In the genomic region with DNA sequence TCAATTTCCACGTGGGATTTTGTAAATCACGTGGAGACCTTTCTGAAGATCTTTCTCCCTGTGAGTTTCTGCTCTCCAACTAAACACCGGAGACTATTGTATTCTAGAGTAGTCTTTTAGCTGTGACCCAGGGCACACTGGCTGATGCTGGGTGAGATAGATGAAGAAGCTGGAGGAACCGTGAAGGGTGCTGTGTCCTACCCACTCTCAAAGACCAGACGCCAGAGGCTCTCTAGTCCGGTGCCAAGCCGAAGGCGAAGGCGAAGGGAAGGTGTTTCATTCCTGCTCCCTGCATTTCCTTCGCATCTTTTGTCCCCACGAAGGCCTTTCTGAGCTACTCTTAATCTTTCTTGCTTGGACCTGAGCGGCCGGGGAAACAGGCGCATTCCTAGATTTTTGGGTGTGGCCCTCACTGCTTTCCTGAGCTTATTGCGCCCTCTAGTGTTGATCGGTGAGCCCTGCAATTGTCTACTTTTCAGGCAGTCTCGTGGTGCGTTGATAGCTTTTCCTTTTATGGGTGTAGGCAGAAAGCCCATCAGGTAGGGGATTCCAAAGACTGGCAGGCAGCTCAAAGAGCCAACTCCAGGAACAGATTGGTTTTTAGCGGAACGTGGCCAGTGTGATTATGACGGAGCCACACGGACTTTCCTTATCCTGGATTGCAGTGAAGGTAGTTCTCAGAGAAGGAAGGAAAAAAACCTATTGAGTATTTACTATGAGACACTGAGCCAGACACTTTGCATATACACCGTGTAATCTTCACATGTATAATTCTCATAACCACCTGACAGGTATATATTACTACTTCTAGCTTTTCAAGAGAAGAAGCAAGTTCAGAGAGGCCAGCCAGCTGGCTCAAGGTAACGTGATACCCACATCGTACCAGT, we compare ENCODE assay signal across 8 mouse cellular contexts. TPM values are rescaled to one million over a fixed set of nuclear protein-coding genes. Genes with fewer than 3 reads are reported as not detected.
DNase-seq lines count a peak whose midpoint lies in the region; ATAC-seq lines count a peak whose summit lies in the region.

No protein-coding gene starts in this region.

- 11% methylated on average over 25 of the region's 25 CpGs for WGBS in intestine, embryonic 15.5 days
- WGBS in midbrain, embryonic 10.5 days, result 20% methylated on average over 25 of the region's 25 CpGs

- peak; percentile 76 to 82 for DNase-seq in adrenal gland, adult 18-20 months (ENCODE audit: low spot score in 2 of 2)
- DNase-seq in embryo, embryonic 10.5 days (ENCODE audit: low spot score), result peak; percentile 95
- peak; percentile 72 to 73 for DNase-seq in gastrocnemius, postnatal 36 days
- DNase-seq in left cerebral cortex, postnatal 36 days (ENCODE audit: low spot score in 2 of 2), result peak; percentile 84 to 89
- DNase-seq in midbrain, embryonic 10.5 days (ENCODE audit: low spot score), result peak; percentile 85
- DNase-seq in right cerebral cortex, postnatal 36 days (ENCODE audit: low spot score in 2 of 2), result peak; percentile 71 to 78
- DNase-seq in yolk sac, embryonic 10.5 days (ENCODE audit: low spot score), result peak; percentile 76

- peak overlapping the region; percentile 30 for H3K4me3 ChIP-seq in intestine, embryonic 15.5 days (replicated peaks)
- H3K4me3 ChIP-seq in midbrain, embryonic 10.5 days, result peak overlapping the region; percentile 34

- peak; percentile 73 for ATAC-seq in intestine, embryonic 15.5 days

- H3K4me2 ChIP-seq in intestine, embryonic 15.5 days (replicated peaks), result peak overlapping the region; percentile 77

- 0 out of 2 replicates have a peak, but pooled peaks cover 3% of the 10 kb centered on the region for H3K27me3 ChIP-seq in intestine, embryonic 15.5 days (replicated peaks)
- H3K27me3 ChIP-seq in midbrain, embryonic 10.5 days (ENCODE audit: low read depth, poor library complexity, severe bottlenecking), result peaks cover 29% of the 10 kb centered on the region

- H3K9me3 ChIP-seq in intestine, embryonic 15.5 days, result no peaks in the 10 kb centered on the region
- no peaks in the 10 kb centered on the region for H3K9me3 ChIP-seq in midbrain, embryonic 10.5 days (replicated peaks)

- peak overlapping the region; percentile 39 for H3K9ac ChIP-seq in intestine, embryonic 15.5 days

- no peak overlapping the region for H3K27ac ChIP-seq in intestine, embryonic 15.5 days
- H3K27ac ChIP-seq in midbrain, embryonic 10.5 days (replicated peaks), result no peak overlapping the region

- intact Hi-C loops in gastrocnemius, postnatal 36 days (cut with DNase I), result loop anchor here (1.0 to 10.0 kb wide), 3 partner anchors 67 to 347 kb away; a partner anchor contains a TSS
- intact Hi-C loops in left cerebral cortex, postnatal 36 days (cut with DNase I), result loop anchor here (1.0 to 5.0 kb wide), 4 partner anchors 67 to 347 kb away; no protein-coding TSS in a partner anchor

- H3K36me3 ChIP-seq in intestine, embryonic 15.5 days, result no peaks in the 10 kb centered on the region
- H3K36me3 ChIP-seq in midbrain, embryonic 10.5 days, result no peaks in the 10 kb centered on the region

- H3K4me1 ChIP-seq in intestine, embryonic 15.5 days (replicated peaks), result 0 out of 2 replicates have a peak, but pooled peaks cover 3% of the 10 kb centered on the region
- peaks cover 7% of the 10 kb centered on the region; the same call in 1 of the 2 replicates for H3K4me1 ChIP-seq in midbrain, embryonic 10.5 days

RNA-seq across cellular contexts. Expression of a gene that starts 5.9 kb away (rescaled TPM):
- 10 to 100 TPM; 18.8 to 27.5 TPM for total RNA-seq in adrenal gland, adult 18-20 months (2021)
- 1 to 10 TPM; 4.1 to 4.4 TPM for total RNA-seq in gastrocnemius, postnatal 36 days (2021)
- 18.8 and 21.9 TPM in 2 replicates for polyA plus RNA-seq in intestine, embryonic 15.5 days (2015; fragmentation: Nextera tagmentation; extraction: Ambion mirVana)
- total RNA-seq in left cerebral cortex, postnatal 36 days (2021), result 10 to 100 TPM; 24.3 to 25.4 TPM
- polyA plus RNA-seq in midbrain, embryonic 10.5 days (2016; fragmentation: Nextera tagmentation; extraction: Ambion mirVana), result 35.0 and 47.1 TPM in 2 replicates

RNA-seq across cellular contexts. Expression of a gene that starts 7.8 kb away (rescaled TPM):
- total RNA-seq in adrenal gland, adult 18-20 months (2021), result not detected
- total RNA-seq in gastrocnemius, postnatal 36 days (2021), result not detected
- polyA plus RNA-seq in intestine, embryonic 15.5 days (2015; fragmentation: Nextera tagmentation; extraction: Ambion mirVana), result not detected in 2 replicates
- not detected for total RNA-seq in left cerebral cortex, postnatal 36 days (2021)
- not detected in 2 replicates for polyA plus RNA-seq in midbrain, embryonic 10.5 days (2016; fragmentation: Nextera tagmentation; extraction: Ambion mirVana)
